Mouse (Mus musculus) forebrain, embryonic 14.5 days (tissue): ENCODE data around the gene Bmp2k. TPM values are rescaled to one million over a fixed set of nuclear protein-coding genes. Genes with fewer than 3 reads are reported as not detected.

Source experiments
- ATAC-seq: fragments of 200-750 bp; cut with Nextera tagmentation; 2 replicates; pipeline ENCODE4 v1.8.0; 2017; ENCODE audit warnings: mild to moderate bottlenecking, moderate library complexity
- DNase-seq: peaks from one replicate; pipeline ENCODE4 v3.0.0-alpha.2; 2015; ENCODE audit warnings: low spot score
- H3K27ac ChIP-seq: fragments of 300-500 bp; sonication (generic); 2 replicates; pipeline ENCODE4 v1.5.1; 2014; ENCODE audit warnings: low read depth, mild to moderate bottlenecking, control low read depth, low read length, moderate library complexity
- H3K27me3 ChIP-seq: fragments of 300-500 bp; sonication (generic); replicated peaks from 2 replicates; pipeline ENCODE4 v1.6.1; 2014; ENCODE audit warnings: low read length, control low read depth, mixed read lengths; ENCODE audit not compliant: control insufficient read depth, insufficient read depth
- H3K36me3 ChIP-seq: fragments of 300-500 bp; sonication (generic); 2 replicates; pipeline ENCODE4 v1.6.1; 2014; ENCODE audit warnings: low read length, control low read depth; ENCODE audit not compliant: control insufficient read depth, insufficient read depth
- H3K4me1 ChIP-seq: fragments of 300-500 bp; sonication (generic); 2 replicates; pipeline ENCODE4 v1.6.1; 2014; ENCODE audit warnings: antibody characterized with exemption, low read length, control low read depth; ENCODE audit not compliant: control insufficient read depth, insufficient read depth
- H3K4me2 ChIP-seq: fragments of 300-500 bp; sonication (generic); 2 replicates; pipeline ENCODE4 v1.6.1; 2014; ENCODE audit warnings: mild to moderate bottlenecking, control low read depth, low read length
- H3K4me3 ChIP-seq: fragments of 300-500 bp; sonication (generic); 2 replicates; pipeline ENCODE4 v1.5.1; 2014; ENCODE audit warnings: low read depth, low read length, control low read depth
- H3K9ac ChIP-seq: fragments of 300-500 bp; sonication (generic); 2 replicates; pipeline ENCODE4 v1.6.1; 2014; ENCODE audit warnings: mild to moderate bottlenecking, low read length, control low read depth, moderate library complexity
- H3K9me3 ChIP-seq: fragments of 300-500 bp; sonication (generic); replicated peaks from 2 replicates; pipeline ENCODE4 v1.6.1; 2016; ENCODE audit warnings: low read length, control low read depth, mixed read lengths; ENCODE audit not compliant: control insufficient read depth
- WGBS: fragments of 180-500 bp; shearing (Covaris S2); extraction: QIAGEN DNeasy Blood & Tissue Kit; methylation state at CpG from one replicate; pipeline ENCODE4 v1.1.7; 2014; 5-methylcytosine and 5-hydroxymethylcytosine counted together
- polyA plus RNA-seq: library from polyadenylated mRNA; unstranded; fragments of >200 nt; fragmentation: Nextera tagmentation; extraction: Ambion mirVana; gene quantifications from 2 replicates; pipeline ENCODE4 v1.2.1, GENCODE M21; 2014

The Bmp2k gene
- polyA plus RNA-seq, 1 experiment from 2014 or later: 7.1 TPM

- no peak overlapping the region for H3K9ac ChIP-seq
- no peaks in the 10 kb centered on the region for H3K9me3 ChIP-seq
- H3K36me3 ChIP-seq: peaks cover 51% of the 10 kb centered on the region
- WGBS: 91% methylated on average over 24 of the region's 24 CpGs
- no peak for DNase-seq
- no peaks in the 10 kb centered on the region for H3K4me1 ChIP-seq
- no peak for ATAC-seq
- no peak overlapping the region for H3K4me3 ChIP-seq
- H3K27me3 ChIP-seq: no peaks in the 10 kb centered on the region
- H3K4me2 ChIP-seq: no peak overlapping the region
- no peak overlapping the region for H3K27ac ChIP-seq
Measured at GRCm38 (mm10) chr5:97087030-97087630, 89.6 kb downstream of the Bmp2k start.

GRCm38 (mm10) chr5:97087746-97088145 is 90.3 kb downstream of the Bmp2k start:
- no peak overlapping the region for H3K4me2 ChIP-seq
- H3K9ac ChIP-seq: no peak overlapping the region
- WGBS: 93% methylated on average over 16 of the region's 16 CpGs
- H3K27me3 ChIP-seq: no peaks in the 10 kb centered on the region
- H3K9me3 ChIP-seq: no peaks in the 10 kb centered on the region
- H3K27ac ChIP-seq: no peak overlapping the region
- no peak overlapping the region for H3K4me3 ChIP-seq
- ATAC-seq (no peak), DNase-seq (no peak)
- H3K36me3 ChIP-seq: peaks cover 53% of the 10 kb centered on the region
- H3K4me1 ChIP-seq: no peaks in the 10 kb centered on the region

GRCm38 (mm10) chr5:97088231-97088630 is 90.7 kb downstream of the Bmp2k start:
- DNase-seq: no peak
- no peak overlapping the region for H3K4me3 ChIP-seq
- H3K27ac ChIP-seq: no peak overlapping the region
- no peaks in the 10 kb centered on the region for H3K4me1 ChIP-seq
- no peak overlapping the region for H3K4me2 ChIP-seq
- no peaks in the 10 kb centered on the region for H3K9me3 ChIP-seq
- peaks cover 54% of the 10 kb centered on the region for H3K36me3 ChIP-seq
- no peak overlapping the region for H3K9ac ChIP-seq
- H3K27me3 ChIP-seq: no peaks in the 10 kb centered on the region
- 91% methylated on average over 6 of the region's 6 CpGs for WGBS
- ATAC-seq: no peak

GRCm38 (mm10) chr5:97089426-97089825 is 91.9 kb downstream of the Bmp2k start:
- ATAC-seq (no peak), DNase-seq (no peak)
- Histone ChIP-seq H3K9me3 (no peaks in the 10 kb centered on the region), H3K36me3 (peaks cover 46% of the 10 kb centered on the region), H3K9ac (no peak overlapping the region), H3K4me2 (no peak overlapping the region), H3K27ac (no peak overlapping the region), H3K27me3 (no peaks in the 10 kb centered on the region), H3K4me3 (no peak overlapping the region), H3K4me1 (no peaks in the 10 kb centered on the region)
- WGBS: 71% methylated on average over 3 of the region's 3 CpGs

DNA sequence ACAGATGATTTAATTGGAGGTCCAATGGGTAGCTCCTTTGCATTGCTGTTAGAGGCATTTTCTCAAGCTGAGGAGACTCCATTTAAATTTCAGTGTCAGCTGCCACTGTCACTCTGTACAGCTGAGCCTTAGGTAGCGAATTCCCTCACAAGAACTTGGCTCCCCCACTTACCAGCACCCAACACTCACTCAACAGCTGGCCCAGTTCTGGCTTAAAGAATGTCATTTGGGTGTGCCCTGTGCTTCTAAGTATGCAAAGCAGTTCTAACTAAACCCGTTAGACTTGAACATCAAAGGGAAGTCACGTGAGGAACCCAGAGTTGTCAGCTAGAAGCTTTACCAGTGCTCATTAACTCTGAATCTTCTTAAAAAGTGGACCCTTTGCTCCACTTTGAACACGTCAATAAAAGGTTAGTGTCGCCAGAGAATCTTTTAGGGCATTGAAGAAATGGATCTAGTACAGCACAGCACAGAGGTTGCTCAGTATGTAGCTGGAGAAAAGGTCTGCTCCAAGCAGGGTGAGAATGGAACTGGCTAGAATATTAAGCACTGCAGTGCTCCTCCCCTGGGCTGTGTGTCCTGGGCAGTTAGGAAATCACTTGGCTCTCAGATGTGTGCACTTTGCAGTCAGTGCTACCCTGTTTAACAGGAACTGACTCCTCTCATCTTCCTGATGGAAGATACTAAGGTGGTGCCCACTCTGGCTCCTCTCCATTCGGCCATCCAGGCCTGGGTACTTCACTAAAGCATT is 92.7 kb downstream of the Bmp2k start:
- WGBS: 50% methylated on average over 6 of the region's 6 CpGs
- Histone ChIP-seq H3K27ac (no peak overlapping the region), H3K4me2 (no peak overlapping the region), H3K4me1 (no peaks in the 10 kb centered on the region), H3K27me3 (no peaks in the 10 kb centered on the region), H3K9ac (no peak overlapping the region), H3K4me3 (no peak overlapping the region), H3K36me3 (peaks cover 44% of the 10 kb centered on the region), H3K9me3 (no peaks in the 10 kb centered on the region)
- ATAC-seq (no peak), DNase-seq (no peak)

GRCm38 (mm10) chr5:97092970-97093369 is 95.5 kb downstream of the Bmp2k start:
- Histone ChIP-seq H3K27me3 (no peaks in the 10 kb centered on the region), H3K4me3 (no peak overlapping the region), H3K4me1 (no peaks in the 10 kb centered on the region), H3K27ac (no peak overlapping the region), H3K9ac (no peak overlapping the region), H3K9me3 (no peaks in the 10 kb centered on the region), H3K36me3 (peaks cover 34% of the 10 kb centered on the region), H3K4me2 (no peak overlapping the region)
- WGBS: 82% methylated on average over 8 of the region's 8 CpGs
- no peak for DNase-seq
- ATAC-seq: no peak

GRCm38 (mm10) chr5:97095335-97095734 is 97.8 kb downstream of the Bmp2k start:
- 74% methylated on average over 13 of the region's 13 CpGs for WGBS
- Histone ChIP-seq H3K27me3 (no peaks in the 10 kb centered on the region), H3K9me3 (no peaks in the 10 kb centered on the region), H3K4me2 (no peak overlapping the region), H3K4me3 (no peak overlapping the region), H3K4me1 (no peaks in the 10 kb centered on the region), H3K9ac (no peak overlapping the region), H3K36me3 (peaks cover 52% of the 10 kb centered on the region), H3K27ac (no peak overlapping the region)
- no peak for DNase-seq
- no peak for ATAC-seq

GRCm38 (mm10) chr5:97097631-97098041 is 100.1 kb downstream of the Bmp2k start:
- no peak overlapping the region for H3K4me3 ChIP-seq
- H3K27ac ChIP-seq: no peak overlapping the region
- no peak overlapping the region for H3K9ac ChIP-seq
- no peaks in the 10 kb centered on the region for H3K4me1 ChIP-seq
- H3K36me3 ChIP-seq: peaks cover 60% of the 10 kb centered on the region
- H3K27me3 ChIP-seq: no peaks in the 10 kb centered on the region
- ATAC-seq: no peak
- WGBS: 73% methylated on average over 9 of the region's 9 CpGs
- peak; percentile 13 for DNase-seq
- no peak overlapping the region for H3K4me2 ChIP-seq
- no peaks in the 10 kb centered on the region for H3K9me3 ChIP-seq

- DNase-seq (no peak), ATAC-seq (no peak)
- H3K36me3 ChIP-seq: peaks cover 62% of the 10 kb centered on the region
- no peak overlapping the region for H3K4me3 ChIP-seq
- 93% methylated on average over 8 of the region's 8 CpGs for WGBS
- no peak overlapping the region for H3K4me2 ChIP-seq
- no peaks in the 10 kb centered on the region for H3K27me3 ChIP-seq
- no peak overlapping the region for H3K27ac ChIP-seq
- no peaks in the 10 kb centered on the region for H3K4me1 ChIP-seq
- no peak overlapping the region for H3K9ac ChIP-seq
- no peaks in the 10 kb centered on the region for H3K9me3 ChIP-seq
Measured at GRCm38 (mm10) chr5:97099954-97100353, 102.5 kb downstream of the Bmp2k start.
